Mouse (Mus musculus): Measurements from ENCODE around the gene Obp1a. TPM values are rescaled to one million over a fixed set of nuclear protein-coding genes. Genes with fewer than 3 reads are reported as not detected.

The Obp1a gene
- total RNA-seq (2023): not detected

GRCm38 (mm10) chrX:78091274-78091673 is at the start of gene Obp1a:
TSS of gene Obp1a (minus strand) at chrX:78091374.

GRCm38 (mm10) chrX:78125167-78125566 is 34.0 kb upstream of the Obp1a start, which contains the start of gene Gm5938:
TSS of gene Gm5938 (plus strand) at chrX:78125467.

Other genes with a start within 250 kb of the Obp1a start
- gene Pbsn, start 237.8 kb downstream of the Obp1a start, total RNA-seq (2023): not detected
- gene Gm14744, start 226.6 kb downstream of the Obp1a start, total RNA-seq (2023): not detected
- gene 5430402E10Rik, start 166.3 kb downstream of the Obp1a start, total RNA-seq (2023): not detected
- gene Gm5938, start 34.1 kb upstream of the Obp1a start, total RNA-seq (2023): not detected
- not detected for gene Obp1b, start 95.4 kb upstream of the Obp1a start, total RNA-seq (2023)
- not detected for gene Gm14743, start 154.5 kb upstream of the Obp1a start, total RNA-seq (2023)

All from neutrophil, adult 59 days (primary cell).